Mouse (Mus musculus) layer of hippocampus, adult 2 months (tissue): Measurements from ENCODE around the gene Ssbp1. TPM values are rescaled to one million over a fixed set of nuclear protein-coding genes. Genes with fewer than 3 reads are reported as not detected.

Experiments used
- DNase-seq, 2 experiments: peaks; one replicate each; pipeline ENCODE4 v3.0.0; 2022; ENCODE audit warnings: low spot score in 2 of 2
- H3K27ac ChIP-seq: fragments of 200-600 bp; 2 replicates; pipeline ENCODE4 v1.8.1; 2022
- H3K4me3 ChIP-seq: fragments of 200-600 bp; 2 replicates; pipeline ENCODE4 v1.8.1; 2022; ENCODE audit warnings: mild to moderate bottlenecking
- CTCF ChIP-seq: fragments of 200-600 bp; conservative IDR thresholded peaks from 2 replicates; pipeline ENCODE4 v1.8.1; 2022; ENCODE audit warnings: antibody characterized with exemption, mild to moderate bottlenecking, moderate library complexity
- total RNA-seq, 2 experiments: library from RNA; stranded (reverse); gene quantifications; 2 replicates each; pipeline ENCODE4 v1.2.3; 2021

Ssbp1 gene
- total RNA-seq, 2 experiments from 2014 or later, result 34.0 to 36.0 TPM

DNA sequence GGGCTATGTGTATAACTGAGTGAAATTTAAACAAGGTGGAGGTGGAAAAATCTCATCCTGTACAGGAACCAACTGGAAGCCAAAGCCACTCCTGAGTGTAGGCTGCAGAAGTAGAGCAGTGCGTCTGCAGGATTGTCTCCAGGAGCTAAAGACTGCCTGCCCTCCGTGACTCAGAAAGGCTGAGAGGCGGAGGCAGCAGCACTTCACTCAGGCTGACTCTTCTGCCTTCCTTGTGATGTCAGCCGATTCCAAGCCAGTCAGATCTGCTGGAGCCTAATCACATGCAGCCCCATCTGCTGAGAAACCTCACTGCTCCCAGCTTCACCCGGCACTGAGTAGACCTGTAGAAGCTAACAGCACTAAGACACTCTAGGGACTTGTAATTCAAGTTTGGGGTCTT lies 11.2 kb downstream of the Ssbp1 start:
- no peak for DNase-seq
- no peak overlapping the region for H3K27ac ChIP-seq
- no peak for TF ChIP-seq CTCF
- H3K4me3 ChIP-seq, result no peak overlapping the region

- no peak within 1 kb of the TSS for H3K27ac ChIP-seq
- H3K4me3 ChIP-seq, result no peak within 1 kb of the TSS
- DNase-seq, result no peak
- TF ChIP-seq CTCF, result no peak
Observed at GRCm38 (mm10) chr6:40490933-40491332, 19.8 kb downstream of the Ssbp1 start, which contains the start of gene Tas2r137. TSS of gene Tas2r137 (plus strand) at chr6:40491233.

DNA sequence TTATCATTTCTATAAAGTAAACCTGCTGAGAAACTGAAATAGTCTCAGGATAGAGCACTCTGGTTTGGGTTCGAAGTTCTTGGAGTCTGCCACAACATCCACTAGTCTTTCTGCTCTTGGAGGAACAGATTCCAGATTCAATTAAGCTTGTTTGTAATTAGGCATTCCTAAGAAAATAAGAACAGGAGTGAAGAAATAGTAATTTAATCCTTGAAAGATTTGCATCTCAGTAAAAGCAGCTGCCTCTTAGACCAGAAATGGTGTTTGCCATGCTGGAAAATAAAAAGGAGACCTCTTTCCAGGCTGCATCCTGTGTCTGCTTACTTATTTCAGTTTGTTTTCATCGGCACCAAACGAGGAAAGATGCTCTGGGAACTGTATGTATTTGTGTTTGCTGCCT lies 22.1 kb downstream of the Ssbp1 start, which contains the start of gene Tas2r108:
TSS of gene Tas2r108 (plus strand) at position 301 of the 400 bp plus-strand sequence.
- DNase-seq, result no peak
- TF ChIP-seq CTCF, result no peak
- Histone ChIP-seq H3K4me3 (no peak within 1 kb of the TSS), H3K27ac (no peak within 1 kb of the TSS)

- no peak for TF ChIP-seq CTCF
- DNase-seq, result no peak
- H3K27ac ChIP-seq, result no peak within 1 kb of the TSS
- no peak within 1 kb of the TSS for H3K4me3 ChIP-seq
Observed at GRCm38 (mm10) chr6:40519408-40519807, 48.3 kb downstream of the Ssbp1 start, which contains the start of gene Prss37. TSS of gene Prss37 (minus strand) at chr6:40519508.

Other genes starting within 250 kb of the Ssbp1 start
- gene Agk, start 146.2 kb upstream of the Ssbp1 start, total RNA-seq, result 10 to 100 TPM; 44.9 to 45.6 TPM
- 10 to 100 TPM; 42.5 to 47.0 TPM for gene E330009J07Rik, start 35.2 kb upstream of the Ssbp1 start, total RNA-seq
- gene Wee2, start 32.3 kb upstream of the Ssbp1 start, total RNA-seq, result not detected
- gene Tas2r137, start 19.9 kb downstream of the Ssbp1 start, total RNA-seq, result under 1 TPM in 1 of 2 experiments, not detected in 1; 0.59 TPM
- gene Tas2r108, start 22.2 kb downstream of the Ssbp1 start, total RNA-seq, result under 1 TPM in 1 of 2 experiments, not detected in 1; 0.49 TPM
- gene Prss37, start 48.2 kb downstream of the Ssbp1 start, total RNA-seq, result not detected
- gene Olfr461, start 83.7 kb downstream of the Ssbp1 start, total RNA-seq, result not detected
- not detected for gene Olfr460, start 98.1 kb downstream of the Ssbp1 start, total RNA-seq
- 1 to 10 TPM in 1 of 2 experiments, under 1 TPM in 1; 0.41 to 1.2 TPM for gene Clec5a, start 114.5 kb downstream of the Ssbp1 start, total RNA-seq
- not detected for gene Tas2r138, start 142.0 kb downstream of the Ssbp1 start, total RNA-seq
- gene Mgam, start 157.5 kb downstream of the Ssbp1 start, total RNA-seq, result not detected